Mouse (Mus musculus): ENCODE measurements around the gene Camk2d.

GRCm38 (mm10) chr3:126641451-126641850, 45.3 kb downstream of the Camk2d start:
- TF ChIP-seq MAFK (IDR thresholded peaks at IDR 0.05; ENCODE audit: insufficient read depth, low read depth, low read length) (no peak), HCFC1 (IDR thresholded peaks at IDR 0.05; ENCODE audit: borderline replicate concordance, insufficient read depth, low read length) (no peak)
